Mouse (Mus musculus) frontal cortex, postnatal 14 days (tissue): Measurements from ENCODE around the gene Pth1r.

Source experiments
- DNase-seq, 2 experiments: peaks; one replicate each; pipeline ENCODE4 v3.0.0; 2022; ENCODE audit warnings: low spot score in 2 of 2

Pth1r gene

GRCm38 (mm10) chr9:110750404-110751187 lies 3.7 kb upstream of the Pth1r start:
- DNase-seq: no peak

- DNase-seq: no peak
These were observed 1.5 kb upstream of the Pth1r start for GRCm38 (mm10) chr9:110748451-110748850.

GRCm38 (mm10) chr9:110746238-110746637 lies 707 bp downstream of the Pth1r start:
- DNase-seq: no peak

GRCm38 (mm10) chr9:110745752-110746151 lies 1.2 kb downstream of the Pth1r start:
- no peak for DNase-seq

GRCm38 (mm10) chr9:110743456-110744323 lies 3.3 kb downstream of the Pth1r start:
- no peak for DNase-seq

GRCm38 (mm10) chr9:110742951-110743455 lies 3.9 kb downstream of the Pth1r start:
- DNase-seq: no peak

DNA sequence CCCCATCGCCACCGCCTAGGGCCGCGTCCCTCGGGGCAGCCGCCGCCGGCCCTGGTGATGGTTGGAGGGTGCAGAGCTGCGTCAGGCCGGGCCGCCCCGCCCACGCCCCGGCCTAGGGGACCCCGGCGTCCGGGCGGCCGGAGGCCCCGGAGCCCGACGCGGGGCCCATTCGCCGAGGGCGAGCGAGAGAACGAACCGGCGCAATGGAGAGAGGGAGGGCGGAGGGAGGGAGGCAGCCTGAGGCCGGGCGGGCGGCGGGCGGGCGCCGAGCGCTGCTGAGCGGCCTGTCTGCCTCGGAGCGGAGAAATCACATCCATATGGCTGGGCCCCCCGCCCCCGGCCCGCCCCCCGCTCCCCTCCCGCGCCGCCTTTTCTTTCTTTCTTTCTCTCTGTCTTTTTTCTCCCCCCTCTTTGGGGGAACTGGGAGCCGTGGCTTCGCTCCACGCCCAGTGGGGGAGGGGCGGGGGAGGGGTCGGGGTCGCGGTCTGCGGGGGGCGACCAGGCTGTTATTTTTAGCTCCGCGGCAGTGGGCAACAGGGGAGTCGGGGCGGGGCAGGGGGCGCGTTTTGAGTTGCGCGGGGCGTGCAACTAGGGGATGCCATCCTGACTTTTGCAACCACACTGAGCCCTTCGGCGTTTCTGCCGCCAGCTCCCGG lies 4.5 kb downstream of the Pth1r start:
- DNase-seq: no peak

DNA sequence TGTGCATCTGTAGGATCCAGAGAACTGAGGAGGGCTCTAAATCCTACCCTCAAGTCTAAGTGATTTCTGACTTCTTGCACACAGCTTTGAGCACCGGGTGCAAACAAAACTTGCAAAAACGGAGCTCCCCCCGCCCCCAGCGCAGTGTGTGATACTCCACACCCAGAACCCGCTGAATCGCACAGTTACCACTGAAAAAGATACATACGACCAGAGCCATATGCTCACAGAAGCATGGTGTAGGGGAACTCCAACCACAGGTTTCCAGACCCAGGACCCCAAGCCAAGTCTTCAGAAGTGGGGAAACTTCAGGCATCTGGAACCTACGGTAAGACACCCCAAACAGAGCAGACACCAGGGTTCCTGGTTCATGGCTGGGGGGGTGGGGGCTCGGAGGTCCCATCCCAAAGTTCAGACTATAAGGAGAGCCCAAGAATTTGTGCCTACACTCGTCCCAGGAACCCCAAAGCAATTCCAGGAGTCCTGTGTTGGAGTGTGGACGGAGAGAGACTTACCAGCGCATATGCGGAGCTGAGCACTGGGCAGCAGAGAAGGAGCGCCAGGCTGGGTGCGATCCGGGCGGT lies 5.1 kb downstream of the Pth1r start, which contains the start of gene Myl3:
TSS of gene Myl3 (plus strand) at position 151 of the 584 bp plus-strand sequence.
- no peak for DNase-seq

DNA sequence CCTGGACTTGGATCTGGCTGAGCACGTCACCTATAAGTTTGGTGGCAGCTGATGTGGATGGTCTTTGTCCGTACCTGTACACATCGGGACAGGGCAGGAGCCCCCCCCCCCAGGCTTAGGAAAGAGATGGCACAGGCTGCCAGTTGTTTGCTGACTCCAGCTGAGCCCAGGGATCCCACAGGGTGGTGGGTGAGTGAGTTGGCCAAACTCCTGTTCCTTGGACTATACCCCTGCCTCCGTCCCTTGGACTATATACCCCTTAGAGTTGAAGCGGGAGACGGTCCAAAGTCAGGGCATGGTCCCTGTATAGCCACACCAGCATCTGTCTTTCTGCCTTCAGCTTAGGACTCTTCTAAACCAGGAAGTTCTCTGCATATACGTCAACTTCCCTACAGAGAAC lies 7.0 kb downstream of the Pth1r start:
- no peak for DNase-seq

DNA sequence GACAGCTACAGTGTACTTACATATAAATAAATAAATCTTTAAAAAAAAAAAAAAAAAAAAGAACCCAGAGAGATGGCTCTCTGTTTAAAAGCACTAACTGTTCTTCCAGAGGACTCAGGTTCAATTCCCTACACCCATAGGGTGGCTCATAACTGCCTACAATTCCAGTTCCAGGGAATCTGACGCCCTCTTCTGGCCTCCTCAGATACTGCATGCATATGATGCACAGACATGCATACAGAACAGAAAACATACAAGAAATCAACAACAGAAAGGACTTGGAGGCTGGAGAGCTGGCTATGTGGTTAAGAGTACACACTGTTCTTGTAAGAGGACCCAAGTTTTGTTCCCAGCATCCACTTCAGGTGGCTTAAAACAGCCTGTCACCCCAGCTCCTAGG lies 8.9 kb downstream of the Pth1r start:
- DNase-seq: no peak

- DNase-seq: no peak
These were observed 10.6 kb downstream of the Pth1r start for GRCm38 (mm10) chr9:110736362-110736761.

- DNase-seq: no peak
These were observed 12.8 kb downstream of the Pth1r start for GRCm38 (mm10) chr9:110734154-110734553.

GRCm38 (mm10) chr9:110733102-110733501 lies 13.8 kb downstream of the Pth1r start:
- DNase-seq: no peak

GRCm38 (mm10) chr9:110732623-110733022 lies 14.3 kb downstream of the Pth1r start:
- no peak for DNase-seq

DNA sequence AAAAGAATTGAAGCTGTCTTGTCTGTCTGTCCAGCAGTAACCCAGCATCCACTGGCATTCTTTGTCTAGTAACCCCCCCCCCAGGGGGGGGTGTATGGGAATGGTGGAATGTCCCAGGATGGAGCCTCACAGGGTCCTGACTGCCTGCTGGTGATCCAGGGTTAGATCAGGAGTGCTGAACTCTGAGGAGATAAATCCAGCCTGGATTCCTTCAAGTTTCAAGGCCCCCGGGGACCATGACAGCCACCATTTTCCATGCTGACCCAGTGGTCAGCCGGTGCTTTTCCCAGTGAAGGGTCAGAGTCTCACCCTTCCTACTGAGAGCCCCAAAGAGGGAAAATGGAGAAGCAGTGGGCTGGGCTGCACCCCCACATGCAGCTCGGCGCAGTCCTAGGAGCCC lies 15.1 kb downstream of the Pth1r start:
- DNase-seq: no peak

DNA sequence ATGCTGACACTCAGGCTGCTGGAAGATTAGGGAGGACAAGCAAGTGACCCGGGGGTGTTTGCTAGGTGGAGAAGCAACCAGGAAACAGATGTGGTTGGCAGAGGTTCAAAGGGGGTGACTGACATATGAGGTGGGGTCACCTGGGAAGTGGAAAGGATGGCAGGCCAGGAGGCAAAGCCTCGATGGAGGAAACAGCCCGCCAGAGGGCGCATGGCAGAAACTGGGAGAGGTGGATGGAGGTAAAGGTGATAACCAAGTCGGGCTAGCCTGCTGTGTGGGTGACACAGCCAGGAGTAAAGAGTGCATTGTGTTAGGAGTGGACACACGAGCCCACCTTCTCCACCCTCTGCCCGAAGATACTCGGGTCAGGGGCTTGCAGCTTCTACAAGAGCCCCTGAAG lies 17.1 kb downstream of the Pth1r start:
- no peak for DNase-seq

DNA sequence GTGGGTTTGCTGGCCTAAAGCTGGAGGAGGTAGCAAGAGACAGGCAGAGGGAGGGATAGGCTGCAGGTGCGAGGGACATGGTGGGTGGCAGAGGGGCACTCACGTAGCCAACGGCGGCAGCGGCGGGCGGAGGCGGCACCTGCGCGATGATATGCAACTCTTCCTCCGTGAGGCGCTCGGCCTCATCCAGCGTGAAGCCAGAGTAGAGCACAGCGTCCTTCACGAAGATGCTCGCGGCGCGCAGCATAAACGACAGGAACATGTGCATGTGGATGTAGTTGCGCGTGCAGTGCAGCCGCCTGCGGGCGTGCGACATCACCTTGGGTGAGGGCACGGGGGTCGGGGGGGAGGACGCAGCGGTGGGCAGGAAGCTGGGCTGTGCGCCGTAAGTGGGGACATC lies 20.1 kb downstream of the Pth1r start:
- DNase-seq: no peak

DNA sequence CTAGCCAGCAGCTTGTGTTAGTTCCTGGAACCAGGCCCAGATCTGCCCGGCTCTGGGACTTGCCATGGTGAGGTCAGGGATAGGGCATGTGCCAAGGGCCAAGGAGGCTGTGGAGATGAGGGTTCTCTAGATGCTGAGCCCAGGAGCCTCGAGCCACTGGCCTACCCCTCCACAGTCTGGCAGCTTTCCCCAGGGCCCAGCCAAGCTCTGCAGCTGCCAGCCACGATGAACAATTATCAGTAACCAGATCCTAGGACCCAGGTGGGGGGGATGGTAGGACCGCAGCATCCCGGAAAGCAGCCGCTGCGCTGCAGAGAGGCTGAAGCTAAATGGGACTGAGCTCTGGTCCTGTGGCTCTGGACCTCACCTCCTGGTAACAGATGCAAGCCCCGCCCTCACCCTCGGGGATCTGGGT lies 21.2 kb downstream of the Pth1r start:
- no peak for DNase-seq

- DNase-seq: no peak
These were observed 24.9 kb downstream of the Pth1r start for GRCm38 (mm10) chr9:110722060-110722459.

GRCm38 (mm10) chr9:110719977-110720376 lies 27.0 kb downstream of the Pth1r start:
- DNase-seq: no peak

- DNase-seq: no peak
These were observed 28.1 kb downstream of the Pth1r start for GRCm38 (mm10) chr9:110718810-110719209.

- DNase-seq: no peak
These were observed 28.9 kb downstream of the Pth1r start for GRCm38 (mm10) chr9:110718071-110718470.
